Mouse (Mus musculus) gastrocnemius, postnatal 14 days (tissue): ENCODE results near the gene Rps15a. TPM values are rescaled to one million over a fixed set of nuclear protein-coding genes. Genes with fewer than 3 reads are reported as not detected.

ENCODE experiments used
- DNase-seq: peaks from one replicate; pipeline ENCODE4 v3.0.0; 2021; ENCODE audit warnings: mixed read lengths
- intact Hi-C: fragments of 180-260 bp; cut with DNase I; formaldehyde crosslinking; loops from one replicate; pipeline ENCODE4 v1.15.1; 2025; ENCODE audit warnings: low total_unique reads
- total RNA-seq, 2 experiments: library from RNA; stranded (reverse); gene quantifications; 2 replicates each; pipeline ENCODE4 v1.2.3; 2021

Gene Rps15a
- total RNA-seq, 2 experiments from 2014 or later: 566 to 601 TPM

DNA sequence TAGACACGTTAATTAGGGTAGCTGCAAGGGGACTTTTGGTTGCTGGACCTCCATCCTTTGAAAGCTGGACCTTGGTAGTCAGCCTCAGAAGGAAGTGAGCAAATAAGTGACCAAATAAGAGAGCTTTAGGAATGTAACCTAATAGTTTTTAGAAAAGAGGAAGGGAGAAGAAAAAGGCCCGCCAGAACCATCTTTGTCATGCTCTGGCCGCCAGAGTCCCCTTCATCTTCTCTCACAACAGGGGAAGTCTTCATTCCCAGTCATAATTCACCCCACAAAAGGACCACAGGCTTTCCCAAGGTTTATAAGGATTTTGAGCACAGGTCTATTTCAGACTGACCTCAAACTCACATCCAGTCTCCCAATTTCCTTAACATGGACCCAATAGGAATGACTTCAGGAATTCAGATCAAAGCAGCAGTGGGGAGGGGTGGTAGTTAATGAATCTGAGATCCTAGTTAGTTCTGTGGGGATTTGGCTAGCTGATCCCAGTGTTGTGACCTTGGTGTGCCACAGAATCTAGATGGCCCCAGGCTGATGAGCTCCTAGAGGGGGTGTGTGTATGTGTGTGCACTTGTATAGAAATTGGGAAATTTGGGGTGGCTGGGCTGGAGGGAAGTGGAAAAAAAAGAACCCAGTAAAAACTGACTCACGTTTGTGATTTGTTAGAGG lies 1.7 kb upstream of the Rps15a start:
- intact Hi-C loops: no loop called here

DNA sequence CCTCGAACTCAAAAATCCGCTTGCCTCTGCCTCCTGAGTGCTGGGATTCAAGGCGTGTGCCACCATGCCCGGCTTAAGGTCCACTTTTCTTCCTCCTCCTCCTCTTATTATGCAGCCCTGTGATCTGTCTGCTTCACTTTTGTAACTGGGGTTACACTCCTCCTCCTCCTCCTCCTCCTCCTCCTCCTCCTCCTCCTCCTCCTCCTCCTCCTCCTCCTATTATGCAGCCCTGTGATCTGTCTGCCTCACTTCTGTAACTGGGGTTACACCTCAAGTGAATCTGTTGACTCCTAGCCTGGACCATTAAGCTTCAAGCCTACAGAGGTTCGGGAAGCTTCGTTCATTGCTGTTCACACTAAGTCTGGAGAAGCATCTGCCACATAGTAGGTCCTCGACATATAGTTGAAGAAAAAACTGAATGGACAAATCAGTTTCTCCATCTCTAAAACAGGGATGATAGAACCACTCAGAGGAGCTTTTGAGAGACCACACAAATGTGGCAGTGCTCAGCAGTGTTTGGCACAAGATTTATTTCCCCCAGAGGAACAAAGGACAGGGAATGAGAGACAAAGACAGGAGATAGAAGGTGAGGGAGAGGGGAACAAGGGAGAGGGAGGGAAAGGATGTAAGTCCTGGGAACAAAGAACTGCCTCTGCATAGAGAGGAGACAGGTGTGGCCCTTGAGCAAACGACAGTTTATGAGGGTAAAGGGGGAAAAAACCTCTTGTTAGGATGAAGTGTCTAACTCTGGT lies 975 bp upstream of the Rps15a start:
- intact Hi-C loops: no loop called here
- no peak for DNase-seq

More for the DNA sequence above, 1.7 kb upstream of the Rps15a start:
- no peak for DNase-seq

GRCm38 (mm10) chr7:118115533-118115876 lies 483 bp downstream of the Rps15a start:
- no peak for DNase-seq
- intact Hi-C loops: no loop called here

DNA sequence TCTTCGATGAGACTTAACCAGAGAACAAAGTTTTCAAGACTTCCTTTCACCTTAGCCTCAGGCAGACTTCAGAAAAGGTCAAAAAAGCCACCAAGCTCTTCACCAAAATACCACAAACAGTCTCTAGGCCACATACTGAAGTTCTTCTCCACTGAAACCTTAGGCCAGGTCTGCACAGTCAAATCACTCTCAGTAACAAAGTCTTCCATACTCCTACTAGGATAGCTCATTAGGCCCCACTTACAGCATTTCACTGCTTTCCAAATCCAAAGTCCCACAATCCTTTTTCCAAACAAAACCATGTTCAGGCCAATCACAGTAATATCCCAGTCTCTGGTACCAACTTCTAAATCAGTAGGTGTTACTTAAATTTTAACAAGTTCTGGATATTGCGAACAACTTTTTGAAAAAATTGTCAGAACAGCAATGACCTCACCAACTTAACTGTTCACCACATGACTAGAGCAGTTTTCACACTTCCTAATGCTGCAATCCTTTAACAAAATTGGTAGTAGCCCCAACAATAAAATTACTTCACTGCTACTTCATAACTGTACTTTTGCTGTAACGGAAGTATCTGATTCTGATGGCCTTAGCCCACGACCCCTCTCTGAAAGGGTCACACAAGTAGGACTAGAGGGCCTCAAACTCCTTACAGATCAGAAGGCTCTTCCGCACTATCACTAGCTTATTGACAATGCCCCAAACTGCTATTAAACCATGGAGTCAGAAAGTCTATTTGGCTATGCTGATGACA lies 2.3 kb downstream of the Rps15a start:
- intact Hi-C loops: loop anchor here (5.0 kb wide), 1 partner anchor 696 kb away; no protein-coding TSS in a partner anchor
- no peak for DNase-seq

DNA sequence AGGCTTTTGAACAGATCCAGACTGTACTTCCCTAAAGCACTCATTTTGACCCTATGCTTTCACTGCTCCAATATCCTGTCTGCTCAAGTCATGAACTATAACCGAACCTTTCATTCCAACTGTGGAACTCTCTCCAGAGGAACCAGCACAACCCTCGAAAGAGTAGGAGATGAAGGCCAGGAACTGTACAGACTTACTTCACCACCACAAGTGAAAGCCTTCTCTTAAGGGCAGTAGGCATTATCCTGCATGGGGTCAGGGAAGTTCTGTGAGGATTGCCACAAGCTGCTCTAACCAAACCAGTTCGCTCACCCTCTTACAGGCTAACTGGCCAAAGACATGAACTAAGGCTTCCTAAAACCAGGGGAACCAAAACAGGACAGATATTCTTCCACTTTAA lies 4.9 kb downstream of the Rps15a start:
- intact Hi-C loops: loop anchor here (5.0 kb wide), 1 partner anchor 694 kb away; no protein-coding TSS in a partner anchor
- DNase-seq: no peak

DNA sequence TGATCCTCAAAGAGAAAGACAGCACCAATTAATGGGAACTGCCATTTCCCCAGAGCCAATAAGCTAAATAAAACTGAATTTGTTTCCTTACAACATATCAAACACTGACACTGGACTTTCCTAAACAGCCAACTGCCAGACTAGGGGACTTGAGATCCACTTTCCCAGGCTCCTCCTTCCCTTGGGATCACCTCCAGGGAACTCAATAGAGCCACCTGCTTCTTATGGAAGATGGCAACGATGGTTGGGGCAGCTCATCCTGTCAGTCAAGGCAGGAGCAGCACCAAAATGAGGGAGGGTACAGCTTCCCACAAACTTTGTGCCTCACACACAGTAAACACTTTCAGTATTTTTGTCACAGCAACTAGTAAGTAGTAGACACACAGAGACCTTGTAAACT lies 8.3 kb downstream of the Rps15a start:
- no peak for DNase-seq
- intact Hi-C loops: no loop called here

DNA sequence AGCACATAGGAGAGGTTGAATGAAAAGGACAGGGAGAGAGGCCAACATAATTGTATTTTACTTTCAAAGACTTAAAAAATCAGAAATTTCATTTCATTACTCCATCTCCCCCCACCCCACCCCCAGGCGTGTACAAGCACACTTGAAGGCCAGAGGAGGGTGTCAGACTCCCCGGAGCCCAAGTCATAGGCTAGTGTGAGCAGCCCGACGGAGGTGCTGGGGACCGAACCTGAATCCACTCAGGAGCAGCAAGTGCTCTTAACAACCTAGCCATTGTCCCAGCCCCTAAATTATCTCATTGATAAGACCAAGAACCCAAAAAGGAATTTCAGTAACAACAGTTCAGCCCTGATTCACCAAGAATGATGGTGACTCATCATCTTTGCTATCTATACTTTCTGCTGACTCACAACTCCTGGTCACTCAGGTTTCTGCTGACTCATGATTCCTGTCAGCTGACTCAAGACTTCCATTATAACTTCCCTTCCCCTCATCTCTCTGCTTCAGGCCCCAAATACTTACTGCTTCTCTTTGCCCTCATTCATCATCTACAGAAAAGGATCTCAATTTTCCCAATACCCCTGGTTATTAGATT lies 11.4 kb downstream of the Rps15a start:
- intact Hi-C loops: no loop called here
- no peak for DNase-seq

DNA sequence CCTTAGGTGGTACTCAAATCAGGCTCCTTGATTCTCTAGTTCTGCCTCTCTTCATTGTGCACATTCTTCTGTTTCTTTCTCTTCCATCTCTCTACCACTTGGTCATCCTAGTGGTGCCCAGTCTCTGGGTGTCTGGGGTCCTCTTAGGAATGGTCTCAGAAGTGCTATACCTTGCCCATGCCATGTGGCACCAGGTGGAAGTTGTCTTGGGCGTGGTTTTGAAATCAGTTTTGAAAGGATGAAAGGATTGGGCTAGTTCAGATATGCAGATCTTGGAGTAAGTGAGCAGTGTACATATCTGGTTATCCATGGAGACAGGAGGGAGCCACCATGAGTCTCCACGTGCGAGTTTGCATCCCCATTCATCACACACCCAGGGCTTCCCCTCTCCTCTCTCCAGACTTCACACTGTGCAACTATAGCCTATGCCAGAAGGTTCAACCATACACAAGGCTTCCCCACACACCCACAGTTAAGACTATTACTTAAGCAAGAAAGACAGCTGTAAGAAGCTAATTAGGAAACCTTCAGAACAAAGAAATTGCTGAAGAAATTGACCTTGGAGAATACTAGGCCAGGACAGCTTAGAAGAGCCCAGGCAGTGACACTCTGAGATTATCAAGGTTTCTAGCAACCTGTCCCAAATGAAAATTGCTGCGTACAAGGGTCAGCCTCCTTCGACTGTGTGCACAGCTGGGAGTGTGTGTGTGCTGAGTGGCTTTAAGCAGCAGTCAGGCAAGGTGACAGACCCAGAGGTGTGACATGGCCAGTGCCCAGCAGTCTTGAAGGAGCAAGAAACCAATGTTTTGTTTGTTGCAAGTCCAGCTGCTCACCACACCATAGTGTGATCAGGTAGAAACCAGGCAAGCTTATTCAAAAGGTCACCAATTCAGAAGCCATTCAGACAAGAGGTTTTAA lies 12.3 kb downstream of the Rps15a start:
- DNase-seq: no peak
- intact Hi-C loops: no loop called here

DNA sequence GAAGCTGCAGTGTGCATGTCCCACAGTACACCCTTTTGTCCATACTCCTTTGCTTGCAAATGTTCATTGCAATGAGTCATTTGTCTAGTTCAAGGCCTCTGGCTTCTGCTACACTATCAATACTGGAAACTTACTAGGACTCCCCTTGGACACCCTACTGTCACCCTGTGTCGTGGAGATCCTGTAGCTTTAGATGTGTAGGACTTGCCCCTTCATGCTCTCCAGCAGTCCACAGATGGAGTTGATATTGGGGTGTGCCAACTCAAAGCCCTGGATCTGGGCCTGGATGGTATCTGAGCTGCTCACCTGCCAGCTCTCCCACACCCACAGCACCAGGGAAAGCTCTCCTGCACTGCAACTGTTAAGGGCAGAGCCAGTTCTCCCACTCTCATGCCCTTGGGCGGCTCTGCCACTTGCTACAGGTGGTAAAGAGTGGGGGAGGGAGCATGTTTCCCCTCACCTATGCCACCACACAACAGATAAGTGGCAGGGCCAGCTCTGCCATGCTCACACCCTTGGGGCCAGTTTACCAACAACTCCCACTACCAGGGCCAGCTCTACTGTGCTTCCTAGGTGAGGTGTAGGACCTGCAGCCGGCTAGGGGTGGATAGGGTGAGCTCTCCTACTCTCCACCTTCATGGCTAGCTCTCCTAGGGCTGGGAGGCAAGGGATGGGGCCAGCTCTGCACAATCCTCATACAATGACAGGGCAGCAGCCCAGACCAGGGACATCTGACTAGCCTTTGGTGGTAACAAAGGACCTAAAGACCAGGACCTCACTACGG lies 13.1 kb downstream of the Rps15a start:
- no peak for DNase-seq
- intact Hi-C loops: no loop called here

DNA sequence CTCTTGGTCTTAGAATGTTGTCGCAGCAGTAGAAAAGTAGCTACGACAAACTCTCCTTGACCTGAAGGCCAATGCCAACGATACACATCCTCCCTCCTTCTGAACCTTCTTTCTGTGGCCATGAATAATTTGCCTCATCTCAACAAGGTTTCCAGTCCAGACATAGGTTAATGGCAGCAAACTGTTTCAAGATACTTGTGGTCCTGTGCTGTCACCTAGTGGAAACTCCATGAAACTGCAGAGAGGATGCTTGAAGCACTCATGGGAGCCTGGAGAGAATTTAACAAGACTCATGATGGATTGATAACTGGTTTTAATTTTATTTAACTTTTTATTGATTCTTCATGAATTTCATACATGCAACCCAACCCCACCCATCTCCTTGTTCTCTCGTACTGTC lies 13.8 kb downstream of the Rps15a start:
- intact Hi-C loops: no loop called here
- no peak for DNase-seq

- no peak for DNase-seq
- intact Hi-C loops: no loop called here
These were observed 18.4 kb downstream of the Rps15a start for GRCm38 (mm10) chr7:118097615-118098014.

GRCm38 (mm10) chr7:118079987-118080386 lies 36.0 kb downstream of the Rps15a start:
- intact Hi-C loops: no loop called here
- DNase-seq: no peak

DNA sequence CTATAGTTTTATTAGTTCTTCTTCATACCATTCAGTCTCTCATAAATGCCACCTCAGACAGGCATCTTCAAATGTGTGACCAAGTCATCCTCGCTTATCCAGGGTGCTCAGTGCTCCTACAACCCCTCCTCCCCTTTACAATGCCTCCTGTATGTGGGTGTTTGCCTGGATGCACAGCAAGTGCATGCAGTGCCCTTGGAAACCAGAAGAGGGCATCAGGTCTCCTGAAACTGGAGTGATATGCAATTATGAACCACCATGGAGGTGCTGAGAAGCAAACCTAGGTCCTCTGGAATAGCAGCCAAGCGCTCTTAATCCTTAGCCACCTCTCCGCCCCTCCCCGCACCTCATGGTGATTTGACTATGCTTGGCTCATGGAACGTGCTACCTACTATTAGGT lies 36.9 kb downstream of the Rps15a start:
- intact Hi-C loops: no loop called here
- no peak for DNase-seq

DNA sequence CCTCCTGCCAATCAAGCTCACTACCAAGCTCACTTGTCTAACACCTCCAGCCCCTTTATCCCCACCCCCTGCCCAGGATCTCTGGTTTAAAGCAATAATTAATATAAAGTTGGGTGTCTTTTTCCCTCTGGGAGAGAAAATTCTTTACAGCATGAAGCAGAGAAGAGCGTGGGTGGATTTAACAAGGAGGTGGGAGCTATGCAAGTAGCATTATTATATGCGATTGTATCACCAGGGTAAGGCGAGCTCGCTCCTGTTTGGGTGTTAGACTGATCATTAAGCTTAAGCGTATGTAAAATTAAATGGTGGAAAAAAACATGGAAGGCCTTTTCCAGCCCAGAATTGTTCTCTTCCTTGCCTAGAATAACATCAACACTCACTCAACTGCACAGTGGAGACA lies 48.7 kb downstream of the Rps15a start:
- no peak for DNase-seq
- intact Hi-C loops: no loop called here

DNA sequence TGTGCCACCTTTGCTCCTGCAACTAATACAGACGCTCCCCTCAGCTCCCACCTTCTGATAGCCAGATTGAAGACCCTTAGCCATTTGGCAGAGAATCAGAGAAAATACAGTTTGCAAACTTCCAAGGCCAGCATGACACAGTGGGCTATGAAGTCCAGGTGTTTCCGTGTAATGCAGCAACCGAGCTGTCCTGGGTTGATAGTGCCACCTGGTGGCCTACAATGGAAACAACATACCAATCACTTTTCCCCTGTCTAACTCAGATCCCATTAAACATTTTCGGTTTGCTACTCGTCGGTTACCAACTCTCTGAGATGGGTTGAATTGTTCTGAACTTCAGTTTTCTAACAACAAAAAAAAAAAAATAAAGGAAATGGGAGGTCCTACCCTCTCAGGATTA lies 59.7 kb downstream of the Rps15a start:
- DNase-seq: no peak
- intact Hi-C loops: no loop called here
